Mouse (Mus musculus) neural tube, embryonic 13.5 days (tissue): Measurements from ENCODE around the gene Cavin1. TPM values are rescaled to one million over a fixed set of nuclear protein-coding genes. Genes with fewer than 3 reads are reported as not detected.

Experiments used
- ATAC-seq: fragments of 200-750 bp; cut with Nextera tagmentation; 2 replicates; pipeline ENCODE4 v1.8.0; 2017; ENCODE audit warnings: low read depth, mild to moderate bottlenecking, moderate TSS enrichment, moderate library complexity
- H3K27ac ChIP-seq: fragments of 300-500 bp; sonication (generic); replicated peaks from 2 replicates; pipeline ENCODE4 v1.5.1; 2015; ENCODE audit warnings: moderate library complexity, mild to moderate bottlenecking, inconsistent platforms
- H3K27me3 ChIP-seq: fragments of 300-500 bp; sonication (generic); 2 replicates; pipeline ENCODE4 v1.6.1; 2015; ENCODE audit warnings: mild to moderate bottlenecking, inconsistent platforms
- H3K36me3 ChIP-seq: fragments of 300-500 bp; sonication (generic); 2 replicates; pipeline ENCODE4 v1.6.1; 2015; ENCODE audit warnings: mild to moderate bottlenecking, inconsistent platforms
- H3K4me1 ChIP-seq: fragments of 300-500 bp; sonication (generic); replicated peaks from 2 replicates; pipeline ENCODE4 v1.6.1; 2015; ENCODE audit warnings: inconsistent platforms
- H3K4me2 ChIP-seq: fragments of 300-500 bp; sonication (generic); 2 replicates; pipeline ENCODE4 v1.6.1; 2015; ENCODE audit warnings: inconsistent platforms, mild to moderate bottlenecking, moderate library complexity
- H3K4me3 ChIP-seq: fragments of 300-500 bp; sonication (generic); 2 replicates; pipeline ENCODE4 v1.5.1; 2015; ENCODE audit warnings: mild to moderate bottlenecking, inconsistent platforms
- H3K9ac ChIP-seq: fragments of 300-500 bp; sonication (generic); 2 replicates; pipeline ENCODE4 v1.6.1; 2015; ENCODE audit warnings: moderate library complexity, mild to moderate bottlenecking, inconsistent platforms
- H3K9me3 ChIP-seq: fragments of 300-500 bp; sonication (generic); 2 replicates; pipeline ENCODE4 v1.6.1; 2016; ENCODE audit warnings: inconsistent platforms
- WGBS: fragments of 180-500 bp; shearing (Covaris S2); methylation state at CpG from one replicate; pipeline ENCODE4 v1.1.7; 2015; 5-methylcytosine and 5-hydroxymethylcytosine counted together
- polyA plus RNA-seq: library from polyadenylated mRNA; unstranded; fragments of >200 nt; fragmentation: Nextera tagmentation; extraction: Ambion mirVana; gene quantifications from 2 replicates; pipeline ENCODE4 v1.2.1, GENCODE M21; 2015

The Cavin1 gene
- polyA plus RNA-seq, 1 experiment from 2014 or later = 49.3 TPM

DNA sequence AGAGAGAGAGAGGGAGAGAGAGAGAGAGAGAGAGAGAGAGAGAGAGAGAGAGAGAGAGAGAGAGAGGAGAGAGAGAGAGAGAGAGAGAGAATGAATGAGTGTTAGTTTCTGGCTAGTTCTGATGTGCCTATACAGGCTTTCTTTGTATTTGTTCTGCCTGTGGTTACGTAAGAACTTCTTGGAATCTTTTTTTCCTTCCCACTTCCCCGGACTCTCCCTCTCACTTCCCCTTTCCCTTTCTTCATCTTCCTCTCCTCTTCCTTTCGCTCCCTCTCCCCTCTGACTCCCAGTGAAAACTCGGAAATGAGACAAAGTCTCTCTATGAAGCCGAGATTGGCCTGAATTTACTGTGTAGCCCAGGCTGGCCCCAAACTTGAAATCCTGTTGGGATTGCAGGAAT is 24.0 kb upstream of the Cavin1 start:
- Histone ChIP-seq H3K9me3 (no peaks in the 10 kb centered on the region), H3K36me3 (no peaks in the 10 kb centered on the region), H3K4me2 (no peak overlapping the region), H3K9ac (no peak overlapping the region), H3K4me1 (no peaks in the 10 kb centered on the region), H3K4me3 (no peak overlapping the region), H3K27ac (no peak overlapping the region), H3K27me3 (no peaks in the 10 kb centered on the region)
- 83% methylated on average over 5 of the region's 5 CpGs for WGBS
- no peak for ATAC-seq

DNA sequence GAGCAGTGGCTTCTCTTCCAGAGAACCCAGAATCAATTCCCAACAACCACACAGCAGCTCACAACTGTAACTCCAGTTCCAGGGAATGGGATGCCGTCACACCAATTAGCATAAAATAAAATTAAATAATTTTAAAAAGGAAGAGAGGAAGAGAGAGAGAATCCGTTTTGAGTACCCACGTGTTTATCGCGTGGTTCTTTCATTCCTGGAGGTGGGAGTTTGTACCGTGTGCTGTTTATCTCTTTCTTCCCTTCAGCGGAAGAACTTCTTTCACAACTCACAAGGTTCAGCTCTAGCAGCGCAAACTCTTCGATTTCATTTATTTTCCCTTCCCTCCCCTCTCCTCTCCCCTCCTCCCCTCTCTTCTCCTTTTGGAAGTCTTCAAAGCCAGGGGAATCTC is 23.5 kb upstream of the Cavin1 start:
- no peak for ATAC-seq
- H3K27me3 ChIP-seq = no peaks in the 10 kb centered on the region
- no peak overlapping the region for H3K4me2 ChIP-seq
- H3K4me3 ChIP-seq = no peak overlapping the region
- H3K9me3 ChIP-seq = no peaks in the 10 kb centered on the region
- 66% methylated on average over 9 of the region's 9 CpGs for WGBS
- H3K9ac ChIP-seq = no peak overlapping the region
- no peak overlapping the region for H3K27ac ChIP-seq
- H3K36me3 ChIP-seq = no peaks in the 10 kb centered on the region
- no peaks in the 10 kb centered on the region for H3K4me1 ChIP-seq

DNA sequence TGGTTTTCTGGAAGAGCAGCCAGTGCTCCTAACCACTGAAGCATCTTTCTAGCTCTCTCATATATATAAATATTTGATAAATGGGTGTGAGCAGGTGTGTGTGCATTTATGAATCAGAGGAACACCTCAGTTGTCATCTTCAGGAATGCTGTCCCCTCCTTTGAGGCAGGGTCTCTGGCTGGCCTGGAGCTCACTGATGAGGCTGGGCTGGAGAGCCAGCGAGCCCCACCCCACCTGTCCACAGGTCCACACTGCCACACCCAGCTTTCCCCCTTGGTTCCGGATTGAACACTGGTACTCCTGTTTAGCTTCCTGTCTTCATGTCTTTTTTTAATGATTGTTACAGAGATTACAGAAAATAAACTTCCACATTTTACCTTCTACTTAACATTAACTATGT is 22.8 kb upstream of the Cavin1 start:
- H3K27me3 ChIP-seq = no peaks in the 10 kb centered on the region
- H3K36me3 ChIP-seq = no peaks in the 10 kb centered on the region
- H3K27ac ChIP-seq = no peak overlapping the region
- H3K9ac ChIP-seq = no peak overlapping the region
- no peak overlapping the region for H3K4me2 ChIP-seq
- 83% methylated on average over 2 of the region's 2 CpGs for WGBS
- H3K9me3 ChIP-seq = no peaks in the 10 kb centered on the region
- no peak overlapping the region for H3K4me3 ChIP-seq
- no peaks in the 10 kb centered on the region for H3K4me1 ChIP-seq
- no peak for ATAC-seq

DNA sequence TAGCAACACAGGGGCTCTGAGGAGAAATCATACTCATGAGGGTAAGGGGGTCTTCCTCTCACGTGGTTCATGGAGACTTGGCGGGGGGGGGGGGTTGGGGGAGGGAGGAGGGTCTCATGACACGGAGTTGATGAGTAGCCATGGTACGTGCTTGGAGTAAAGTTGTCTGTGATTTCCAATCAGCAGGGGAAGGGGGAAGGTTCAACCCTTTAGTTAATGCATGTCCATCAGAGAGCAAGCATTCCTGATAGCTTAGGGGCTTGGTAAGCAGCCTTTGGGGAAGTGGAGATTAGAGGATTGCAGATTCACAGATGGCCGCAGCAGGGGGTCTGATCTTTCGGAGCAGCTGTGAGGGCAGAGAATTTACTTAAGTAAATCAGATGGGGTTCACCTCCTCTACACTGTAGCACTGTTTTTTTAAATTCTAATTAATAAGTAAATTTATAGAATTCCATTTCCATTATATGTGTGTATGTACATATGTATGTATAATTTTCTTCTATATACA is 20.4 kb upstream of the Cavin1 start:
- no peak for ATAC-seq
- Histone ChIP-seq H3K27ac (no peak overlapping the region), H3K36me3 (no peaks in the 10 kb centered on the region), H3K4me2 (no peak overlapping the region), H3K27me3 (no peaks in the 10 kb centered on the region), H3K9ac (no peak overlapping the region), H3K9me3 (no peaks in the 10 kb centered on the region), H3K4me3 (no peak overlapping the region), H3K4me1 (no peaks in the 10 kb centered on the region)
- WGBS = 27% methylated on average over 6 of the region's 6 CpGs

DNA sequence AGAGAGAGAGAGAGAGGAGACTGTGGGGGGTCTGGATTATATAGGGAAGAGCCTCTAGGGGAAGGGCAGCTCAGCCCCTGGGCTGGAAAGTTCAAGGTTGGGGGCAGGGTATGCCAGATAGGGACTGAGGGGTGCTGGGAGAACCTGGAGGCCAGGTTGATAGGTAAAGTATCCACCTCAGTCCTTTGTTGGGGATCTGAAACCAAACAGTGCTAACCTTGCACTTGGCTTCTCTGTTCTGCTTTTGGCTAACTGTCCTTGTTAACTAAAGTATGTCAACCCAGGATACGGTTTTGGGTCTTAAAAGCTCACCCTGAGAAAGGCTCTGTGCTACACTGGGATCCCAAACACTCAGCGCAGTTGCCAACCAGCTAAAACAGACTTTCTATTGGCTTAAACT is 19.0 kb upstream of the Cavin1 start:
- no peak overlapping the region for H3K4me2 ChIP-seq
- ATAC-seq = no peak
- 64% methylated on average over 2 of the region's 2 CpGs for WGBS
- H3K4me1 ChIP-seq = no peaks in the 10 kb centered on the region
- no peaks in the 10 kb centered on the region for H3K27me3 ChIP-seq
- no peak overlapping the region for H3K9ac ChIP-seq
- H3K9me3 ChIP-seq = no peaks in the 10 kb centered on the region
- H3K27ac ChIP-seq = no peak overlapping the region
- H3K36me3 ChIP-seq = no peaks in the 10 kb centered on the region
- no peak overlapping the region for H3K4me3 ChIP-seq

DNA sequence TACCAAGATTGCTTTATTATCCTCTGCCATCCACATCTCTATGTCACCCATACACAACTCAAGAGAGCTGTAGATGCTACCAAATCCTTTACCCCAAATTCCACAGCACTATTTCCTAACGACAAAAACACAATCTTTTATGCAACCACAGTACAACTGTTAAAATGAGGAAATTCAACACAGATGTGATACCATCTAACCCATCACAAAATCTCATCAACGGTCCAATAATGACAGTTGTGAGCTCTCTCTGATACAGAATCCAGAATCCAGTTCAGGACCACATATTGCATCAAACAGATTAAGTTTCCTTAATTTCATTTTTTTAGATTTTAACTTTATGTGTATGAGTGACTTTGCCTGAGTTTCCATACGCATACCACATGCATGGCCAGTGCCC is 18.0 kb upstream of the Cavin1 start:
- no peaks in the 10 kb centered on the region for H3K9me3 ChIP-seq
- 84% methylated on average over 3 of the region's 3 CpGs for WGBS
- no peaks in the 10 kb centered on the region for H3K4me1 ChIP-seq
- H3K4me2 ChIP-seq = no peak overlapping the region
- H3K36me3 ChIP-seq = no peaks in the 10 kb centered on the region
- no peaks in the 10 kb centered on the region for H3K27me3 ChIP-seq
- ATAC-seq = no peak
- H3K4me3 ChIP-seq = no peak overlapping the region
- no peak overlapping the region for H3K27ac ChIP-seq
- H3K9ac ChIP-seq = no peak overlapping the region

DNA sequence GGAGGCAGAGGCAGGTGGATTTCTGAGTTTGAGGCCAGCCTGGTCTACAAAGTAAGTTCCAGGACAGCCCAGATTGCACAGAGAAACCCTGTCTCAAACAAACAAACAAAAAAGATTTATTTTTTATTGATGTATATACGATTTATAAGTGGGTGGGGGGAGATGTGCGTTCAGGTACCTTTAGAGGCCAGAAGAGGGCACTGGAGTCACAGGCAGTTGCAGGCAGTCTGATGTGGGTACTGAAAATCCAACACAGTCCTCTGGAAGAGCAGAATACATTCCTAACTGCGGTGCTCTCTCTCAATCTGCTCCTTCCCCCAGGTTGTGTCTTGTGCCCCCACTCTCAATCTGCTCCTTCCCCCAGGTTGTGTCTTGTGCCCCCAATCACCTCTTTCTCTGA is 14.9 kb upstream of the Cavin1 start:
- H3K4me3 ChIP-seq = no peak overlapping the region
- no peaks in the 10 kb centered on the region for H3K9me3 ChIP-seq
- no peak overlapping the region for H3K27ac ChIP-seq
- no peak overlapping the region for H3K4me2 ChIP-seq
- WGBS = 45% methylated on average over 3 of the region's 3 CpGs
- H3K27me3 ChIP-seq = peaks cover 18% of the 10 kb centered on the region
- peaks cover 5% of the 10 kb centered on the region; the same call in 1 of the 2 replicates for H3K4me1 ChIP-seq
- ATAC-seq = no peak
- no peak overlapping the region for H3K9ac ChIP-seq
- H3K36me3 ChIP-seq = no peaks in the 10 kb centered on the region

DNA sequence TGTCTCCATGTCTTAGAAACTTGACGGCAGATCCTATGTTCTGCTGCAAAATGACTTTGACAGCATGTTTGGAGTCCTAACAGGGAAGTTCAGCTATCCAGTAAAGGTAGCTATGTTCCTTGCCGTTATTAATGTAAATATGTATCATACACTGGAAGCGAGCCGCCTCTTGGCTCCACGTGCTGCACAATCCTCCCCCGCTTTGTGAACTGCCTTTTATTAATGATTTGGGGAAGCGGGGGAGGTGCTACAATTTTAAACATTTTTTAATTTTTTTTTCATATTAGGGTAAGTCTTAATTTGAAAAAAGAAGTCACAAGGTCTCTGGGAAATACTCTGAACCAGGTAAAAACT is 13.1 kb upstream of the Cavin1 start:
- no peak for ATAC-seq
- Histone ChIP-seq H3K27me3 (peaks cover 23% of the 10 kb centered on the region), H3K4me1 (peaks cover 5% of the 10 kb centered on the region; the same call in 1 of the 2 replicates), H3K36me3 (no peaks in the 10 kb centered on the region), H3K27ac (no peak overlapping the region), H3K4me2 (no peak overlapping the region), H3K9ac (no peak overlapping the region), H3K9me3 (no peaks in the 10 kb centered on the region), H3K4me3 (no peak overlapping the region)
- WGBS = 81% methylated on average over 7 of the region's 7 CpGs

DNA sequence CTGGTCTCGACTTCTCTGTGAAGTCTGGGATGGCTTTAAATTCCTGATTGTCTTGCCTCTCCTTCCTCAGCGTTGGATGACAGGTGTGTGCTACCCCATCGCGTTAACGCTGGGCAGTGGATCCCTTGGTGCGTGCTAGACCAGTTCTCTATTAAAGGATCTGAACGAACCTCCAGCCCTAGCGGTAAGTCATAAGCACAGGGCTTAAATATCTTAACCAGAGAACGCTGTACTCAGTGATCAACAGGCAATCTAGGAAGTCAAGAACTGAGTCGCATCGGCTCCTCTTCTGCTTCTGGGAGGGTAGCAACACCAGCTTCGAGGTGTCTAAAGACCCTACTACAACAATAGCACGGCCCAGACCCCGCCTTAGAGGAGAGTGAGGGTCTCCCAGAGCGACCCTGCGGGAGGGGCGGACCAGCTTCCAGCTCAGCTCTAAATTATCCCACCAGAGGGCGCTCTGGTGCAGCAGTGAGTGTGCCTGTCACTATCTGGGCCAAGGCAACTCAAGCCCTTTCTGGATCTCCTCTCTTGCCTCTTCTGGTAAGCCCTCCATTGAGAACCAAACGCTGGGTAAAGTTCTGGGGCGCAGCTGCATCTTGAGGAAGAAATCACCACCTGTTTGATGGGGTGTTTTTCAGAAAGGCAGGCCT is 12.6 kb upstream of the Cavin1 start:
- H3K4me3 ChIP-seq = peak overlapping the region; percentile 29
- H3K9ac ChIP-seq = no peak overlapping the region
- WGBS = 4% methylated on average over 20 of the region's 20 CpGs
- no peaks in the 10 kb centered on the region for H3K36me3 ChIP-seq
- H3K4me2 ChIP-seq = peak overlapping the region; percentile 57
- peak; percentile 69; the same call in 1 of the 2 replicates for ATAC-seq
- H3K4me1 ChIP-seq = peaks cover 5% of the 10 kb centered on the region; the same call in 1 of the 2 replicates
- peaks cover 23% of the 10 kb centered on the region for H3K27me3 ChIP-seq
- H3K27ac ChIP-seq = no peak overlapping the region
- H3K9me3 ChIP-seq = no peaks in the 10 kb centered on the region

DNA sequence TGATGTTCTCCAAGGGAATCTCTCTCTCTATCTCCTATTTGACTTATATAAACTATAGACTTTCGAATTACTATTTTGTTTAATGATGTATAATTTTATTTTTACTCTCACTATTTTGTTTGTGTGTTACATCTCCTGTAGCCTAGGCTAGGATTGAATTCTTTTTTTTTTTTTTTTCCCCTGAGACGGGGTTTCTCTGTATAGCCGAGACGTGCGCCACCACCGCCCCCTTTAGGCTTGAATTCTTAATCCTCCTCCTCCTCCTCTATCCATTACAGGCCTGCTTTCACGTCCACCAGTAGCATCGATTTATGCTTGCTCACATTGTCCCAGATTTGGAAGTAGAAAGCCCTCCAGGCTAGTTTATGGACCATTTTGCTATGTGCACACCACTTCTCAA is 11.4 kb upstream of the Cavin1 start:
- peaks cover 23% of the 10 kb centered on the region for H3K27me3 ChIP-seq
- H3K9ac ChIP-seq = 0 out of 2 replicates have a peak overlapping the region, but pooled peaks have one; percentile 12
- peaks cover 5% of the 10 kb centered on the region; the same call in 1 of the 2 replicates for H3K4me1 ChIP-seq
- no peak overlapping the region for H3K4me2 ChIP-seq
- 13% methylated on average over 8 of the region's 8 CpGs for WGBS
- no peaks in the 10 kb centered on the region for H3K36me3 ChIP-seq
- no peak overlapping the region for H3K27ac ChIP-seq
- H3K9me3 ChIP-seq = no peaks in the 10 kb centered on the region
- no peak overlapping the region for H3K4me3 ChIP-seq
- ATAC-seq = no peak

DNA sequence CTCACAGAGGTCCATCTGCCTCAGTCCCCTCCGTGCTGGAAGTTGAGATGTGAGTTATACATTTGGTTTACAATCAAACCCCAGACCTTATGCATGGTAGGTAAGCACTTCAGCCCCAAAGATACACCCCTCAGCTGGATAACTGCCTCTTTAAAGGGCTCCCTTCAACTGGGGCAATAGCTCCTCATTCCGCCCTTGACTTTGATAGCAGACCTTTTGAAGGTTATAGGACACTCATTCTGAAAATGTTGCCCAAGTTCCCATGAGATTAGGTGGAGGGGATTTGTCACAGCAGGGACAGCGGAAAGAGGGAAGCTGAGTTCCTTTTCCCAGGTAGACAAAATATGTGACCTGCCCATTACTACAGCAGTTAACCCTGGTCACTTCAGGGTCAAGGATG is 10.5 kb upstream of the Cavin1 start:
- Histone ChIP-seq H3K27me3 (peaks cover 23% of the 10 kb centered on the region), H3K4me1 (peaks cover 5% of the 10 kb centered on the region; the same call in 1 of the 2 replicates), H3K9me3 (no peaks in the 10 kb centered on the region), H3K27ac (no peak overlapping the region), H3K36me3 (no peaks in the 10 kb centered on the region), H3K9ac (no peak overlapping the region), H3K4me3 (no peak overlapping the region), H3K4me2 (no peak overlapping the region)
- no peak for ATAC-seq
- WGBS = 65% methylated on average over 3 of the region's 3 CpGs

DNA sequence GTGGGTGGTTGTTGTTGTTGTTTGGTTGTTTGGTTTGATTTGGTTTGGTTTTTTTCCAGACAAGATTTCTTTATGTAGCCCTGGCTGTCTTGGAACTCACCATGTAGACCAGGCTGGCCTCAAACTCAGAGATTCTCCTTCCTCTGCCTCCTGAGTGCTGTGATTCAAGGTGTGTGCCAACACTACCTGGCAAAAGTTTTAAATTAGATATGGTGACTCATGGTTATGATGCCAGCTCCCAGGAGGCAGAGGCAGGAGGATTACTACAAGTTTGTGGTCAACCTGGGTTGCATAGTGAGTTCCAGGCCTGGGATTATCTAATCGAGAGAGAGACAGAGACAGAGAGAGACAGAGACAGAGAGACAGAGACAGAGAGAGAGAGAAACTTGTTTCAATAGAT is 9.8 kb upstream of the Cavin1 start:
- no peak overlapping the region for H3K27ac ChIP-seq
- no peak overlapping the region for H3K9ac ChIP-seq
- H3K9me3 ChIP-seq = no peaks in the 10 kb centered on the region
- no peaks in the 10 kb centered on the region for H3K36me3 ChIP-seq
- no peak overlapping the region for H3K4me2 ChIP-seq
- no peak for ATAC-seq
- 67% methylated on average over 1 of the region's 1 CpGs for WGBS
- peaks cover 24% of the 10 kb centered on the region for H3K27me3 ChIP-seq
- H3K4me1 ChIP-seq = peaks cover 5% of the 10 kb centered on the region; the same call in 1 of the 2 replicates
- no peak overlapping the region for H3K4me3 ChIP-seq

DNA sequence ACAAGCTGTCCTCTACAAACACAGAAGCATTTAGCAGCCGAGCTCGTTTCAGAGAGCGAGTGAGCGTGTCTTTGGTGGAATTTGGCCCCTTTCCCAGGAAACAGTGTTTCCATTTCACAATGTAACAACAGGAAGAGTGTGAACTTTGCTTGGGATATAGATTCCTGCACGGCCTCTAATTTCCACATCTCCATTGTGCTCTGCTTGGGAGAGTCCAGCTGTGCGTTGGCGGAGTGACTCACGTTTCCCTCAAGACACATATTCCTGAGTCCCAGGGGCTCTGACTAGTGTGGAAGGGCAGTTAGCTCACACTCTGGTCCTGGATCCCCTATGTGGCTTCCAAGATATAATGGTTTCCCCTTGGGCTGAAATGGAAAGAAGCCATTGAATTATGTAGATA is 9.2 kb upstream of the Cavin1 start:
- no peak overlapping the region for H3K9ac ChIP-seq
- no peaks in the 10 kb centered on the region for H3K9me3 ChIP-seq
- 61% methylated on average over 8 of the region's 8 CpGs for WGBS
- H3K4me3 ChIP-seq = no peak overlapping the region
- H3K27ac ChIP-seq = 0 out of 2 replicates have a peak overlapping the region, but pooled peaks have one; percentile 9
- peaks cover 5% of the 10 kb centered on the region; the same call in 1 of the 2 replicates for H3K4me1 ChIP-seq
- H3K27me3 ChIP-seq = peaks cover 29% of the 10 kb centered on the region
- H3K4me2 ChIP-seq = no peak overlapping the region
- H3K36me3 ChIP-seq = no peaks in the 10 kb centered on the region
- ATAC-seq = no peak
